Mouse (Mus musculus): ENCODE measurements around the gene Zbtb8os. TPM values are rescaled to one million over a fixed set of nuclear protein-coding genes. Genes with fewer than 3 reads are reported as not detected.
"Not testable (repeated sequence)": the region's sequence is repeated elsewhere in the genome, so short reads cannot be mapped to it uniquely, and the experiment has no call there.

The Zbtb8os gene
- polyA plus RNA-seq, 1 experiment from 2014 or later: 45.5 TPM

DNA sequence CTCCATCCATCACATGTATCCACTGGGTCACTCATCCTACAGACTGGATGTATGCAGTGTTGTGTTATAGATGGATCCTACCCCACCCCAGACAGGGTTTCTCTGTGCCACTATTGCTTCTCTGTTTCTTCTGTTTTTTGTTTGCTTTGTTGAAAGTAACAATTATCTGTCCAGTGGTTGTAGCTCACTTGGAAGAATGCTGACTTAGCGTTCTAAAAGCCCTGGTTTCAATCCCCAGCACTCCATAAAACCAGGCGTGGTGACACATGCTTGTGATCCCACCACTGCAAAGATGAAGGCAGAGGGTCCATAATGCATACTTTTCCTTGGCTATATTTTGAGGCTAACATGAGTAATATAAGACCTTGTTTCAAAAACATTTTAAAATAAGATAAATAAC, 7.2 kb downstream of the Zbtb8os start:
- H3K4me3 ChIP-seq (ENCODE audit: low read length): no peak overlapping the region
- no peak overlapping the region for H3K9ac ChIP-seq (ENCODE audit: low read length)
- H3K4me1 ChIP-seq (replicated peaks; ENCODE audit: control insufficient read depth, insufficient read depth, low read length): no peaks in the 10 kb centered on the region
- no peak overlapping the region for H3K4me2 ChIP-seq (ENCODE audit: low read depth, low read length)
- H3K27me3 ChIP-seq (ENCODE audit: control insufficient read depth, insufficient read depth, low read depth, low read length): no peaks in the 10 kb centered on the region
- peaks cover 19% of the 10 kb centered on the region for H3K36me3 ChIP-seq (ENCODE audit: control insufficient read depth, insufficient read depth, low read length)
- 69% methylated on average over 2 of the region's 2 CpGs for WGBS
- no peaks in the 10 kb centered on the region for H3K9me3 ChIP-seq (ENCODE audit: control insufficient read depth, low read length)
- no peak for ATAC-seq (ENCODE audit: low read depth)
- no peak overlapping the region for H3K27ac ChIP-seq (ENCODE audit: low read length)

GRCm38 (mm10) chr4:129346481-129347154, 11.1 kb downstream of the Zbtb8os start:
- Histone ChIP-seq H3K4me3 (ENCODE audit: low read length) (no peak overlapping the region), H3K9me3 (ENCODE audit: control insufficient read depth, low read length) (no peaks in the 10 kb centered on the region), H3K27me3 (ENCODE audit: control insufficient read depth, insufficient read depth, low read depth, low read length) (no peaks in the 10 kb centered on the region), H3K4me2 (ENCODE audit: low read depth, low read length) (no peak overlapping the region), H3K36me3 (ENCODE audit: control insufficient read depth, insufficient read depth, low read length) (peaks cover 17% of the 10 kb centered on the region), H3K4me1 (replicated peaks; ENCODE audit: control insufficient read depth, insufficient read depth, low read length) (no peaks in the 10 kb centered on the region), H3K27ac (ENCODE audit: low read length) (no peak overlapping the region), H3K9ac (ENCODE audit: low read length) (no peak overlapping the region)
- WGBS: 66% methylated on average over 15 of the region's 15 CpGs
- no peak for ATAC-seq (ENCODE audit: low read depth)

GRCm38 (mm10) chr4:129350644-129351043, 15.1 kb downstream of the Zbtb8os start:
- H3K4me2 ChIP-seq (ENCODE audit: low read depth, low read length): no peak overlapping the region
- WGBS: 5% methylated on average over 1 of the region's 1 CpGs
- H3K9me3 ChIP-seq (ENCODE audit: control insufficient read depth, low read length): no peaks in the 10 kb centered on the region
- peaks cover 13% of the 10 kb centered on the region for H3K36me3 ChIP-seq (ENCODE audit: control insufficient read depth, insufficient read depth, low read length)
- H3K9ac ChIP-seq (ENCODE audit: low read length): no peak overlapping the region
- H3K4me1 ChIP-seq (replicated peaks; ENCODE audit: control insufficient read depth, insufficient read depth, low read length): no peaks in the 10 kb centered on the region
- peak; percentile 88 for ATAC-seq (ENCODE audit: low read depth)
- no peak overlapping the region for H3K27ac ChIP-seq (ENCODE audit: low read length)
- H3K4me3 ChIP-seq (ENCODE audit: low read length): no peak overlapping the region
- H3K27me3 ChIP-seq (ENCODE audit: control insufficient read depth, insufficient read depth, low read depth, low read length): no peaks in the 10 kb centered on the region

DNA sequence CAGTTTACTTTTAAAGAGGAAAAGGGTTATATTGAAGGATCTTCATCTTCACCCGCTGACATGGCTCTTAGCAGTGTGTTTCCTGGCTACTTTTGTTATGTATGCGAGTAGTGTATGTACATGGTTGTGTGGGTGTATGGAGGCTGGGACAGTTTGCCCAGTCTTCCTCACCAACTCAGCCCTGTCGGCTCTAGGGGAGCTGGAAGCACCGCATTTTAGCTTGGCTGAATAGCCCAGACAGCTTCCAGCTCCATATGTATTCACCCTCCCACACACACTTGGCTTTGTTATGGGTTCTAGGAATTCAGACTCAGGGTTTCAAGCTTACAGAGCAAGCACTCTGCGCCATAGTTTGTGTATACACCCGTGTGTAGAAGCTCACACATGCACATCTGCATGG, 15.6 kb downstream of the Zbtb8os start:
- Histone ChIP-seq H3K27me3 (ENCODE audit: control insufficient read depth, insufficient read depth, low read depth, low read length) (no peaks in the 10 kb centered on the region), H3K4me3 (ENCODE audit: low read length) (no peak overlapping the region), H3K9me3 (ENCODE audit: control insufficient read depth, low read length) (no peaks in the 10 kb centered on the region), H3K4me1 (replicated peaks; ENCODE audit: control insufficient read depth, insufficient read depth, low read length) (no peaks in the 10 kb centered on the region), H3K36me3 (ENCODE audit: control insufficient read depth, insufficient read depth, low read length) (peaks cover 17% of the 10 kb centered on the region), H3K27ac (ENCODE audit: low read length) (no peak overlapping the region), H3K9ac (ENCODE audit: low read length) (no peak overlapping the region), H3K4me2 (ENCODE audit: low read depth, low read length) (no peak overlapping the region)
- 67% methylated on average over 6 of the region's 6 CpGs for WGBS
- ATAC-seq (ENCODE audit: low read depth): peak; percentile 51; the same call in 1 of the 2 replicates

DNA sequence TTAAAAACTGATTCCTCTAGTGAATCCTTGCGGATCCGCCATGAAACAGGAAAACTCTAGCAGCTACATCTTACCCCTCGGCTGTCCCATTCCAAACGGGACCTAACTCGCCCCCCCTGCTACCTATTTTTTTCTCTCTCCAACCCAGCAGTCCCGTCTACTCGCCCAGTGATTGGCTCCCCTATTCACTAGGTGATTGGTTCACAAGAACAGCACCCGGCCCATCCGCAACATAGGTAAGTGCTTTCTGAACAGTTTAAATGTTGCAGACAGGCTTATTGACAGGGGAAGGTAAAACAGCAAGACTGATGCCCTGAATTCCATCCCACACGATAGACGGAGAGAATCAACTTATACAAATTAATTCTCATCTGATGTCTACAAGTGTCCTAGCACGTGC, 17.7 kb downstream of the Zbtb8os start:
- H3K4me3 ChIP-seq (ENCODE audit: low read length): no peak overlapping the region
- H3K27me3 ChIP-seq (ENCODE audit: control insufficient read depth, insufficient read depth, low read depth, low read length): no peaks in the 10 kb centered on the region
- no peaks in the 10 kb centered on the region for H3K4me1 ChIP-seq (replicated peaks; ENCODE audit: control insufficient read depth, insufficient read depth, low read length)
- H3K27ac ChIP-seq (ENCODE audit: low read length): no peak overlapping the region
- no peaks in the 10 kb centered on the region for H3K9me3 ChIP-seq (ENCODE audit: control insufficient read depth, low read length)
- 85% methylated on average over 12 of the region's 12 CpGs for WGBS
- no peak for ATAC-seq (ENCODE audit: low read depth)
- peaks cover 27% of the 10 kb centered on the region for H3K36me3 ChIP-seq (ENCODE audit: control insufficient read depth, insufficient read depth, low read length)
- no peak overlapping the region for H3K9ac ChIP-seq (ENCODE audit: low read length)
- no peak overlapping the region for H3K4me2 ChIP-seq (ENCODE audit: low read depth, low read length)

DNA sequence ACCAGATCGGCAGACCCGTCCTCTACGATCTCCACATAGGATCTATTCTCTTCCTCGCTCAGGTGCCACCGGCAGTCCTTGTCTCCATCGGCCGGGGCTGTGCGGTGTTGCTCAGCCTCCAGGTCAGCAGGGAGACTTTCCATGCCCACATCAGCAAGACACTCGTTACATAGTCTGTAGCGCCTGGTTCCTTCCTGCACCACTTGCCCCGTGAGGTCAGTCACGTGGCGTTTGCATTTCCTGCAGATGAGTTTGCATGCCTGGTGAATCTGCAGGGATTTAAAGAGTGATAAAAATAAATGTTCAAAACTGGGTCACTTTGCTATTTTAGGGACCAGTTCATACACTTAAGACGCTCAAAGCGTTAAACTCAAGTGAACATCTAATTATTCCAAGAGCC, 18.7 kb downstream of the Zbtb8os start:
- Histone ChIP-seq H3K27ac (ENCODE audit: low read length) (no peak overlapping the region), H3K4me3 (ENCODE audit: low read length) (no peak overlapping the region), H3K27me3 (ENCODE audit: control insufficient read depth, insufficient read depth, low read depth, low read length) (no peaks in the 10 kb centered on the region), H3K36me3 (ENCODE audit: control insufficient read depth, insufficient read depth, low read length) (peaks cover 27% of the 10 kb centered on the region), H3K9me3 (ENCODE audit: control insufficient read depth, low read length) (no peaks in the 10 kb centered on the region), H3K9ac (ENCODE audit: low read length) (no peak overlapping the region), H3K4me2 (ENCODE audit: low read depth, low read length) (no peak overlapping the region), H3K4me1 (replicated peaks; ENCODE audit: control insufficient read depth, insufficient read depth, low read length) (no peaks in the 10 kb centered on the region)
- 73% methylated on average over 15 of the region's 15 CpGs for WGBS
- ATAC-seq (ENCODE audit: low read depth): no peak

DNA sequence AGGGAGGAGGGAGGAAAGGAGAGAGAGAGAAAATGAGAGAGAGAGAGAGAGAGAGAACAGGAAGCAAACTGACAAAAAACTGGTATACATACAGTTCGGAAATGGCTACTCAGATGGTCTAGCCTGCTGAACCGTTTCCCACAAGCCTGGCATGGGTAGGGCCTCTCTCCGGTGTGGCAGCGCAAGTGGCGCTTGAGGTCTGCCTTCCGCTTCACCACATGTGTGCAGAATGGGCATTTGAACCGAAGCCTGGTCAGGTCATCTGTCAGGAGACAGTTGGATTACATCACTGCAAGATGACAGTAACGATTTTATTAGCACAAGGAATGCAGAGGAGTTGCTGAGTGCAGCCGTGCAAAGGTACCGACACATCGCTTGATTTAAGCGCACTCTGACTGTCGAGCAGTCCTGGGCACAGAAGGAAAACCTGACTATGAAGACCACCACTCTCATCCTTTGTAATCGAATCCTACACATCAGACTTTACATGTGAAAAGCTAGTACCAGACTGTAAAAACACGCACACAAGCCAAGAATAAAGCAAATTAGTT, 22.2 kb downstream of the Zbtb8os start:
- WGBS: 82% methylated on average over 15 of the region's 15 CpGs
- no peak overlapping the region for H3K27ac ChIP-seq (ENCODE audit: low read length)
- ATAC-seq (ENCODE audit: low read depth): no peak

DNA sequence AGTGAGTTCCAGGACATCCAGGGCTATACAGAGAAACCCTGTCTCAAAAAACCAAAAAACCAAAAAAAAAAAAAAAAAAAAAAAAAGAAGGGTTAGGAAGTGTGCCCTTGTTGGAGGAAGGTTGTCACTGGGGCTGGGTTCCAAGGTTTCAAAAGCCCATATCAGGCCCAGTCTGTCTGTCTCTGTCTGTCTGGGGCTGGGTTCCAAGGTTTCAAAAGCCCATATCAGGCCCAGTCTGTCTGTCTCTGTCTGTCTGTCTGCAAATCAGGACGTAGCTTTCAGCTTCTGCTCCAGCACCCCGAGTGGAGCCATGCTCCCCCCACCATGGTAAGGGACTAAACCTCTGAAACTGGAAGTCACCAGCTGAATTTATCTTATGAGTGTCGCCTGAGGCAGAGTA, 26.7 kb downstream of the Zbtb8os start:
- ATAC-seq (ENCODE audit: low read depth); H3K9ac ChIP-seq (ENCODE audit: low read length); H3K27ac ChIP-seq (ENCODE audit: low read length); H3K4me3 ChIP-seq (ENCODE audit: low read length); H3K27me3 ChIP-seq (ENCODE audit: control insufficient read depth, insufficient read depth, low read depth, low read length); H3K4me1 ChIP-seq (replicated peaks; ENCODE audit: control insufficient read depth, insufficient read depth, low read length); H3K9me3 ChIP-seq (ENCODE audit: control insufficient read depth, low read length); H3K4me2 ChIP-seq (ENCODE audit: low read depth, low read length): not testable (repeated sequence)
- 79% methylated on average over 3 of the region's 3 CpGs for WGBS
- peaks cover 19% of the 10 kb centered on the region for H3K36me3 ChIP-seq (ENCODE audit: control insufficient read depth, insufficient read depth, low read length)

More for the DNA sequence above, 22.2 kb downstream of the Zbtb8os start:
- Histone ChIP-seq H3K36me3 (ENCODE audit: control insufficient read depth, insufficient read depth, low read length) (peaks cover 35% of the 10 kb centered on the region), H3K9me3 (ENCODE audit: control insufficient read depth, low read length) (no peaks in the 10 kb centered on the region), H3K9ac (ENCODE audit: low read length) (no peak overlapping the region), H3K4me3 (ENCODE audit: low read length) (no peak overlapping the region), H3K4me2 (ENCODE audit: low read depth, low read length) (no peak overlapping the region), H3K27me3 (ENCODE audit: control insufficient read depth, insufficient read depth, low read depth, low read length) (no peaks in the 10 kb centered on the region), H3K4me1 (replicated peaks; ENCODE audit: control insufficient read depth, insufficient read depth, low read length) (no peaks in the 10 kb centered on the region)

GRCm38 (mm10) chr4:129362771-129363170, 27.3 kb downstream of the Zbtb8os start:
- Histone ChIP-seq H3K36me3 (ENCODE audit: control insufficient read depth, insufficient read depth, low read length) (peaks cover 18% of the 10 kb centered on the region), H3K9ac (ENCODE audit: low read length) (no peak overlapping the region), H3K27ac (ENCODE audit: low read length) (no peak overlapping the region), H3K4me1 (replicated peaks; ENCODE audit: control insufficient read depth, insufficient read depth, low read length) (no peaks in the 10 kb centered on the region; the same call in 1 of the 2 replicates), H3K27me3 (ENCODE audit: control insufficient read depth, insufficient read depth, low read depth, low read length) (no peaks in the 10 kb centered on the region), H3K9me3 (ENCODE audit: control insufficient read depth, low read length) (no peaks in the 10 kb centered on the region), H3K4me2 (ENCODE audit: low read depth, low read length) (no peak overlapping the region), H3K4me3 (ENCODE audit: low read length) (no peak overlapping the region)
- WGBS: 66% methylated on average over 5 of the region's 5 CpGs
- ATAC-seq (ENCODE audit: low read depth): no peak
